ENCODE assay signal across 9 mouse cellular contexts in the genomic region with DNA sequence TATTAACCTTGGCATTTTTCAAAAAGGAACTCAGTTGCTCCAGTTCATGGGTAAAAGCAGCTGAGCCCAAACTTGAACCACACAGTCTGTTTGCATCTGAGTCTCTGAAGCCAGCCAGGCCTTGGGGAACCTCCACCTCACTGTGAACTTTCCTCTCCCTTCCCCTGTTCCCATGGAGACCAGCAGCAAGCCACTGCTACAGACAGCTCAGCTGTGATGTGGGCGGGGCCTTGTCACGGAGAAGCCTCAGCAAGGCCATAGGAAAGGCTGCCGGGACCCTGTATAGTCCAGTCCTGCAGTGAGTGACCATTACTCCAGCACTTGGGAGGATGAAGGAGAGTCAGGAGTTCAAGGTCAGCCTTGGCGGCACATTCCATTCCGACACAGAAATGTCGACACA. TPM values are rescaled to one million over a fixed set of nuclear protein-coding genes. Genes with fewer than 3 reads are reported as not detected.
DNase-seq lines count a peak whose midpoint lies in the region; ATAC-seq and TF ChIP-seq lines count a peak whose summit lies in the region.
"Had no signal": no experiment of that assay in that cellular context is flagged by ENCODE, and none has a peak within 500 bp of the region (broad histone marks: within the 10 kb centered on the region; RNA-seq: fewer than 3 reads in every experiment).

No protein-coding gene starts in this region.

- H3K36me3 ChIP-seq in CH12.LX (replicated peaks in 1 of 2; ENCODE audit: control insufficient read depth in 1 of 2, insufficient read depth in 1 of 2, low read length in 1 of 2): no peaks in the 10 kb centered on the region
- no peaks in the 10 kb centered on the region for H3K36me3 ChIP-seq in forebrain, postnatal 0 days (ENCODE audit: insufficient read depth)
- H3K36me3 ChIP-seq in kidney, embryonic 15.5 days: no peaks in the 10 kb centered on the region

- in situ Hi-C loops in CH12.LX (cut with MboI; ENCODE audit: low pct_ligation_motif_present, low pct_unique_long_range_greater_than_20kb, low sequenced_read_pairs): no loop called here

- no peak overlapping the region for H3K9ac ChIP-seq in CH12.LX (ENCODE audit: insufficient read depth, low read depth)
- H3K9ac ChIP-seq in forebrain, postnatal 0 days: no peak overlapping the region
- no peak overlapping the region for H3K9ac ChIP-seq in kidney, embryonic 15.5 days

- H3K27ac ChIP-seq in CH12.LX (ENCODE audit: insufficient read depth, low read depth): no peak overlapping the region
- no peak overlapping the region for H3K27ac ChIP-seq in forebrain, postnatal 0 days (ENCODE audit: low read depth, low read length)
- no peak overlapping the region for H3K27ac ChIP-seq in kidney, embryonic 15.5 days
- H3K27ac ChIP-seq: heart, adult 2 months had no signal

- no peaks in the 10 kb centered on the region for H3K79me2 ChIP-seq in CH12.LX (replicated peaks; ENCODE audit: control insufficient read depth, extremely low read depth, insufficient read depth, poor library complexity, severe bottlenecking)

- peak; percentile 15 for DNase-seq in CH12.LX (ENCODE audit: extremely low read depth)
- peak; percentile 90 for DNase-seq in adrenal gland, adult 2 months
- no peak for DNase-seq in forebrain, postnatal 0 days
- peak; percentile 29 for DNase-seq in lung, postnatal 25 days (ENCODE audit: low spot score)
- DNase-seq in testis, postnatal 14 days (ENCODE audit: low spot score): peak; percentile 68

- peak; percentile 89 for ATAC-seq in forebrain, postnatal 0 days
- peak; percentile 83 for ATAC-seq in kidney, embryonic 15.5 days (replicated peaks; ENCODE audit: low FRiP score)
- ATAC-seq in megakaryocyte progenitor cell, adult 5-6 weeks (replicated peaks; ENCODE audit: poor library complexity): no peak
- no peak for ATAC-seq in erythroid progenitor cell, adult 5-6 weeks (replicated peaks; ENCODE audit: low FRiP score, poor library complexity, severe bottlenecking)

- no peak for TF ChIP-seq RAD21 in CH12.LX (IDR thresholded peaks at IDR 0.05; ENCODE audit: low read depth, low read length)

- H3K4me2 ChIP-seq in CH12.LX (ENCODE audit: insufficient read depth, low read depth, poor library complexity, severe bottlenecking): no peak overlapping the region
- H3K4me2 ChIP-seq in forebrain, postnatal 0 days (ENCODE audit: low read depth): no peak overlapping the region
- H3K4me2 ChIP-seq in kidney, embryonic 15.5 days: no peak overlapping the region

- 46% methylated on average over 6 of the region's 6 CpGs for WGBS in forebrain, postnatal 0 days
- 43% methylated on average over 6 of the region's 6 CpGs for WGBS in kidney, embryonic 15.5 days

- no peak for TF ChIP-seq POLR2A in CH12.LX (IDR thresholded peaks at IDR 0.05; ENCODE audit: low read depth, low read length)

- H3K4me1 ChIP-seq in CH12.LX (ENCODE audit: control insufficient read depth in 1 of 2, insufficient read depth in 2 of 2): no peaks in the 10 kb centered on the region
- H3K4me1 ChIP-seq in forebrain, postnatal 0 days (ENCODE audit: insufficient read depth): no peaks in the 10 kb centered on the region
- H3K4me1 ChIP-seq in kidney, embryonic 15.5 days: peaks cover 23% of the 10 kb centered on the region

- peaks cover 3% of the 10 kb centered on the region for H3K27me3 ChIP-seq in CH12.LX (replicated peaks)
- H3K27me3 ChIP-seq in forebrain, postnatal 0 days (ENCODE audit: insufficient read depth, low read length): no peaks in the 10 kb centered on the region
- H3K27me3 ChIP-seq in kidney, embryonic 15.5 days: no peaks in the 10 kb centered on the region

- no peak for TF ChIP-seq CTCF in CH12.LX (conservative IDR thresholded peaks at IDR 0.05 in 1 of 2, IDR thresholded peaks at IDR 0.05 in 1 of 2; ENCODE audit: low read depth in 2 of 2, low read length in 2 of 2)
- TF ChIP-seq CTCF in forebrain, postnatal 0 days (IDR thresholded peaks at IDR 0.05; ENCODE audit: low read depth): no peak

- H3K9me3 ChIP-seq in CH12.LX (replicated peaks; ENCODE audit: low read length): peaks cover 3% of the 10 kb centered on the region
- no peaks in the 10 kb centered on the region for H3K9me3 ChIP-seq in forebrain, postnatal 0 days (ENCODE audit: low read length)
- H3K9me3 ChIP-seq in kidney, embryonic 15.5 days (replicated peaks): no peaks in the 10 kb centered on the region

- dilution Hi-C loops in CH12.LX (cut with MboI; ENCODE audit: extremely low pct_ligation_motif_present, extremely low pct_unique_long_range_greater_than_20kb, low sequenced_read_pairs): no loop called here

- no peak for TF ChIP-seq EP300 in CH12.LX (IDR thresholded peaks at IDR 0.05; ENCODE audit: low read length)

- no peak overlapping the region for H3K4me3 ChIP-seq in CH12.LX (replicated peaks in 1 of 3; ENCODE audit: low read depth in 2 of 3, low read length in 2 of 3, poor library complexity in 1 of 3)
- no peak overlapping the region for H3K4me3 ChIP-seq in forebrain, postnatal 0 days (ENCODE audit: low read depth, low read length)
- no peak overlapping the region for H3K4me3 ChIP-seq in kidney, embryonic 15.5 days (replicated peaks)
- H3K4me3 ChIP-seq: heart, adult 2 months had no signal

TF ChIP-seq in CH12.LX, 34 proteins besides CTCF, POLR2A, EP300 and RAD21:
- no peak for TF ChIP-seq MAFK (IDR thresholded peaks at IDR 0.05; ENCODE audit: insufficient replicate concordance, low read length)
- TF ChIP-seq MAX (IDR thresholded peaks at IDR 0.05; ENCODE audit: low read length): no peak
- TF ChIP-seq ETS1 (conservative IDR thresholded peaks at IDR 0.05; ENCODE audit: low read depth, low read length): no peak
- no peak for TF ChIP-seq NELFE (IDR thresholded peaks at IDR 0.05; ENCODE audit: low read depth, low read length)
- TF ChIP-seq CHD1 (IDR thresholded peaks at IDR 0.05; ENCODE audit: low read depth, low read length): no peak
- no peak for TF ChIP-seq USF1 (IDR thresholded peaks at IDR 0.05; ENCODE audit: low read depth, low read length)
- TF ChIP-seq NRF1 (IDR thresholded peaks at IDR 0.05; ENCODE audit: low read depth, low read length): no peak
- TF ChIP-seq KAT2A (IDR thresholded peaks at IDR 0.05; ENCODE audit: insufficient replicate concordance, low read length): no peak
- TF ChIP-seq ZMIZ1 (IDR thresholded peaks at IDR 0.05; ENCODE audit: low read depth, low read length): no peak
- TF ChIP-seq HCFC1 (IDR thresholded peaks at IDR 0.05; ENCODE audit: low read depth, low read length): no peak
- TF ChIP-seq BHLHE40 (IDR thresholded peaks at IDR 0.05; ENCODE audit: low read depth, low read length): no peak
- no peak for TF ChIP-seq GABPA (IDR thresholded peaks at IDR 0.05; ENCODE audit: insufficient replicate concordance, low read depth, low read length)
- no peak for TF ChIP-seq PAX5 (IDR thresholded peaks at IDR 0.05; ENCODE audit: low read length)
- TF ChIP-seq MXI1 (IDR thresholded peaks at IDR 0.05; ENCODE audit: low read depth, low read length): no peak
- TF ChIP-seq CHD2 (IDR thresholded peaks at IDR 0.05; ENCODE audit: low read length): no peak
- no peak for TF ChIP-seq JUN (IDR thresholded peaks at IDR 0.05; ENCODE audit: insufficient read depth, low read depth, low read length)
- TF ChIP-seq IRF4 (IDR thresholded peaks at IDR 0.05; ENCODE audit: low read depth, low read length): no peak

RNA-seq across cellular contexts. Expression of a gene that starts 16.2 kb away (rescaled TPM):
- total RNA-seq in CH12.LX (2012; rRNA removed) (18.4 and 18.9 TPM in 2 replicates), CH12.LX (2014; rRNA removed) (33.3 and 43.7 TPM in 2 replicates)
- polyA plus RNA-seq in CH12.LX (2012; ENCODE audit: insufficient read length, low read depth): 39.7 and 40.1 TPM in 2 replicates
- 100 to 1,000 TPM in 1 of 2 experiments, 10 to 100 TPM in 1; 57.0 to 104 TPM for total RNA-seq in adrenal gland, adult 2 months (2021)
- polyA plus RNA-seq in adrenal gland, adult 2 months (2012; rRNA removed): 58.9 and 60.5 TPM in 2 replicates
- total RNA-seq in forebrain, postnatal 0 days (2014; rRNA removed): 397 and 497 TPM in 2 replicates
- polyA plus RNA-seq in forebrain, postnatal 0 days (2015; fragmentation: Nextera tagmentation; extraction: Ambion mirVana): 124 and 143 TPM in 2 replicates
- polyA plus RNA-seq in kidney, embryonic 15.5 days (2015; fragmentation: Nextera tagmentation; extraction: Ambion mirVana): 10.2 and 10.7 TPM in 2 replicates
- 0.15 and 0.22 TPM in 2 replicates for total RNA-seq in megakaryocyte progenitor cell, adult 5-6 weeks (2015)
- total RNA-seq in megakaryocyte progenitor cell, adult 5-6 weeks (2017): 0.27 and 0.42 TPM in 2 replicates
- total RNA-seq in erythroid progenitor cell, adult 5-6 weeks (2015; ENCODE audit: low replicate concordance): not detected in 2 replicates
- 0.13 TPM in 1 of 2 replicates, not detected in the other for total RNA-seq in erythroid progenitor cell, adult 5-6 weeks (2017; ENCODE audit: low replicate concordance)

RNA-seq across cellular contexts. Expression of a gene that starts 41.7 kb away (rescaled TPM):
- total RNA-seq in CH12.LX (2012; rRNA removed) (not detected in 2 replicates), CH12.LX (2014; rRNA removed) (not detected in 2 replicates)
- not detected in 2 replicates for polyA plus RNA-seq in CH12.LX (2012; ENCODE audit: insufficient read length, low read depth)
- total RNA-seq in adrenal gland, adult 2 months (2021): not detected
- 0.03 TPM in 1 of 2 replicates, not detected in the other for polyA plus RNA-seq in adrenal gland, adult 2 months (2012; rRNA removed)
- 0.10 and 0.31 TPM in 2 replicates for total RNA-seq in forebrain, postnatal 0 days (2014; rRNA removed)
- 0.05 and 0.06 TPM in 2 replicates for polyA plus RNA-seq in forebrain, postnatal 0 days (2015; fragmentation: Nextera tagmentation; extraction: Ambion mirVana)
- polyA plus RNA-seq in kidney, embryonic 15.5 days (2015; fragmentation: Nextera tagmentation; extraction: Ambion mirVana): 0.09 and 0.35 TPM in 2 replicates
- not detected in 2 replicates for total RNA-seq in megakaryocyte progenitor cell, adult 5-6 weeks (2015)
- total RNA-seq in megakaryocyte progenitor cell, adult 5-6 weeks (2017): not detected in 2 replicates
- total RNA-seq in erythroid progenitor cell, adult 5-6 weeks (2015; ENCODE audit: low replicate concordance): not detected in 2 replicates
- not detected in 2 replicates for total RNA-seq in erythroid progenitor cell, adult 5-6 weeks (2017; ENCODE audit: low replicate concordance)

Comparison
In these comparisons a context has a peak if more than half of its experiments do, and no peak if none do; other contexts are left out.
1. ATAC-seq: peak in forebrain, postnatal 0 days (single experiment) and kidney, embryonic 15.5 days (single experiment); none in megakaryocyte progenitor cell, adult 5-6 weeks (single experiment) and erythroid progenitor cell, adult 5-6 weeks (single experiment).
2. RNA of a gene that starts 16.2 kb away (total RNA-seq): 397 to 497 TPM in forebrain, postnatal 0 days, 57.0 to 104 TPM in adrenal gland, adult 2 months and 18.4 to 43.7 TPM in CH12.LX; 0.15 to 0.42 TPM in megakaryocyte progenitor cell, adult 5-6 weeks and 0.13 TPM in erythroid progenitor cell, adult 5-6 weeks; every median in the first group is over 10 times any median in the second.